Mouse (Mus musculus) forebrain, embryonic 13.5 days (tissue): Measurements from ENCODE around the gene Gm30737. TPM values are rescaled to one million over a fixed set of nuclear protein-coding genes. Genes with fewer than 3 reads are reported as not detected.
"Not testable (repeated sequence)": the region's sequence is repeated elsewhere in the genome, so short reads cannot be mapped to it uniquely, and the experiment has no call there.

ENCODE experiments used
- ATAC-seq: fragments of 200-750 bp; cut with Nextera tagmentation; 2 replicates; pipeline ENCODE4 v1.8.0; 2017
- H3K27ac ChIP-seq: fragments of 300-500 bp; sonication (generic); 2 replicates; pipeline ENCODE4 v1.5.1; 2015; ENCODE audit warnings: inconsistent platforms, mild to moderate bottlenecking, moderate library complexity
- H3K27me3 ChIP-seq: fragments of 300-500 bp; sonication (generic); 2 replicates; pipeline ENCODE4 v1.6.1; 2015; ENCODE audit warnings: mild to moderate bottlenecking, inconsistent platforms
- H3K36me3 ChIP-seq: fragments of 300-500 bp; sonication (generic); 2 replicates; pipeline ENCODE4 v1.6.1; 2015; ENCODE audit warnings: mild to moderate bottlenecking, inconsistent platforms; ENCODE audit not compliant: poor library complexity, severe bottlenecking
- H3K4me1 ChIP-seq: fragments of 300-500 bp; sonication (generic); 2 replicates; pipeline ENCODE4 v1.6.1; 2015; ENCODE audit warnings: inconsistent platforms
- H3K4me2 ChIP-seq: fragments of 300-500 bp; sonication (generic); 2 replicates; pipeline ENCODE4 v1.6.1; 2015; ENCODE audit warnings: inconsistent platforms, mild to moderate bottlenecking, moderate library complexity
- H3K4me3 ChIP-seq: fragments of 300-500 bp; sonication (generic); 2 replicates; pipeline ENCODE4 v1.5.1; 2015; ENCODE audit warnings: mild to moderate bottlenecking, inconsistent platforms
- H3K9ac ChIP-seq: fragments of 300-500 bp; sonication (generic); 2 replicates; pipeline ENCODE4 v1.6.1; 2015; ENCODE audit warnings: mild to moderate bottlenecking, inconsistent platforms
- H3K9me3 ChIP-seq: fragments of 300-500 bp; sonication (generic); replicated peaks from 2 replicates; pipeline ENCODE4 v1.6.1; 2016; ENCODE audit warnings: inconsistent platforms
- WGBS: fragments of 180-500 bp; shearing (Covaris S2); methylation state at CpG from one replicate; pipeline ENCODE4 v1.1.7; 2015; 5-methylcytosine and 5-hydroxymethylcytosine counted together
- polyA plus RNA-seq: library from polyadenylated mRNA; unstranded; fragments of >200 nt; fragmentation: Nextera tagmentation; extraction: Ambion mirVana; gene quantifications from 2 replicates; pipeline ENCODE4 v1.2.1, GENCODE M21; 2015

Gm30737 gene
- not detected in 2 replicates for polyA plus RNA-seq

- ATAC-seq, H3K27me3 ChIP-seq, H3K9me3 ChIP-seq, H3K4me1 ChIP-seq, H3K36me3 ChIP-seq, H3K4me2 ChIP-seq, H3K9ac ChIP-seq, H3K27ac ChIP-seq, H3K4me3 ChIP-seq: not testable (repeated sequence)
- no CpG with 5 or more reads among the region's 7 CpGs for WGBS
Observed at GRCm38 (mm10) chrY:14400410-14400809, at the start of gene Gm30737. Gm30737 (plus strand) TSS chrY:14400710.
